Mouse (Mus musculus) forebrain, embryonic 16.5 days (tissue): ENCODE results near the gene Glod4. TPM values are rescaled to one million over a fixed set of nuclear protein-coding genes. Genes with fewer than 3 reads are reported as not detected.

Experiments
- ATAC-seq: fragments of 200-750 bp; cut with Nextera tagmentation; 2 replicates; pipeline ENCODE4 v1.8.0; 2017; ENCODE audit warnings: mild to moderate bottlenecking, moderate library complexity
- H3K27ac ChIP-seq: fragments of 300-500 bp; sonication (generic); 2 replicates; pipeline ENCODE4 v1.5.1; 2014; ENCODE audit warnings: low read length, control low read depth
- H3K27me3 ChIP-seq: fragments of 300-500 bp; sonication (generic); replicated peaks from 2 replicates; pipeline ENCODE4 v1.6.1; 2014; ENCODE audit warnings: low read length; ENCODE audit not compliant: control insufficient read depth, insufficient read depth
- H3K36me3 ChIP-seq: fragments of 300-500 bp; sonication (generic); 2 replicates; pipeline ENCODE4 v1.6.1; 2014; ENCODE audit not compliant: control insufficient read depth, insufficient read depth
- H3K4me1 ChIP-seq: fragments of 300-500 bp; sonication (generic); replicated peaks from 2 replicates; pipeline ENCODE4 v1.6.1; 2014; ENCODE audit warnings: low read length; ENCODE audit not compliant: control insufficient read depth, insufficient read depth
- H3K4me2 ChIP-seq: fragments of 300-500 bp; sonication (generic); 2 replicates; pipeline ENCODE4 v1.6.1; 2014; ENCODE audit warnings: mild to moderate bottlenecking, low read length, control low read depth
- H3K4me3 ChIP-seq: fragments of 300-500 bp; sonication (generic); replicated peaks from 2 replicates; pipeline ENCODE4 v1.5.1; 2014; ENCODE audit warnings: mild to moderate bottlenecking, low read length, control low read depth
- H3K9ac ChIP-seq: fragments of 300-500 bp; sonication (generic); replicated peaks from 2 replicates; pipeline ENCODE4 v1.6.1; 2014; ENCODE audit warnings: low read depth, low read length, control low read depth
- H3K9me3 ChIP-seq: fragments of 300-500 bp; sonication (generic); 2 replicates; pipeline ENCODE4 v1.6.1; 2016; ENCODE audit warnings: low read length; ENCODE audit not compliant: control insufficient read depth
- WGBS: fragments of 180-500 bp; shearing (Covaris S2); extraction: QIAGEN DNeasy Blood & Tissue Kit; methylation state at CpG from one replicate; pipeline ENCODE4 v1.1.7; 2014; 5-methylcytosine and 5-hydroxymethylcytosine counted together
- polyA plus RNA-seq: library from polyadenylated mRNA; unstranded; fragments of >200 nt; fragmentation: Nextera tagmentation; extraction: Ambion mirVana; gene quantifications from 2 replicates; pipeline ENCODE4 v1.2.1, GENCODE M21; 2015

The Glod4 gene
- polyA plus RNA-seq, 1 experiment from 2014 or later = 127 TPM

DNA sequence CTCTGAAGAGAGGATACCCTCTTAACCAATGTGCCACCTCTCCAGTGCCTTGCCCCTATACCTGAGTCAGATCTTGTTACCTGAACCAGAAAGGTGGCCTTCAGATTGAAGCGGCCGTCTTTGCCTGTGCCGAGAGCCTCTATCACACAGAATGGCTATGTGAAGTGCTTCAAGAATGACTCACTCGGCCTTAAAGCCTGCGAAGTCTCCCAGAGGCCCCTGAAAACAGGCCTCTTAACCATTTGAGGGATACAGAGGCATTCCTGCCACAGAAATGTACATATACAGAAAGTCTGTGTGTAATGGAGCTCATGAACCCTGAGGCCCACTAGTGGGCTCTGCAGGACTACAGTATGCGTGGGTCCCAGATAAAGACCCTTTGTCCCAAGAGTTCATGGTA is 40.3 kb upstream of the Glod4 start:
- 94% methylated on average over 6 of the region's 6 CpGs for WGBS
- no peak for ATAC-seq
- Histone ChIP-seq H3K9ac (no peak overlapping the region), H3K4me1 (peaks cover 26% of the 10 kb centered on the region), H3K9me3 (no peaks in the 10 kb centered on the region), H3K4me3 (no peak overlapping the region), H3K36me3 (no peaks in the 10 kb centered on the region), H3K27me3 (no peaks in the 10 kb centered on the region), H3K4me2 (no peak overlapping the region), H3K27ac (no peak overlapping the region)

DNA sequence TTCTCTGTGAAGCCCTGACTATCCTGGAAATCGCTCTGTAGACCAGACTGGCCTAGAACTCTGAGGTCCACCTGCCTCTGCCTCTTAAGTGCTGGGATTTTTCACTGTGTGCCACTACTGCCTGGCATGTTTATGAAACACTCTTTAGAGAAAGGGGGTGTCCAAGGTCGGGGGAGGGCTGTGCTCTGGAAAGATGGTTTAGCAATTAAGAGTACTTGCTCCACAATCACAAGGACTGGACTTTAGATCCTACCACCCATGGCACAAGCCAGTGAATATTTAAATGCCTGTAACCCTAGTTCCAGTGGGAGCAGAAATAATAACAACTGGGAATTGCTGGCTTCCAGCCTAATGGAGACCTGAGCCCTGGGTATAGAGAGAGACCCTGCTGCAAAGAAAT is 36.4 kb upstream of the Glod4 start:
- Histone ChIP-seq H3K27ac (no peak overlapping the region), H3K9me3 (no peaks in the 10 kb centered on the region), H3K4me2 (no peak overlapping the region), H3K36me3 (no peaks in the 10 kb centered on the region), H3K4me3 (no peak overlapping the region), H3K9ac (no peak overlapping the region), H3K4me1 (peaks cover 11% of the 10 kb centered on the region), H3K27me3 (no peaks in the 10 kb centered on the region)
- no peak for ATAC-seq
- 65% methylated on average over 2 of the region's 2 CpGs for WGBS

- WGBS = 31% methylated on average over 14 of the region's 14 CpGs
- Histone ChIP-seq H3K4me3 (no peak overlapping the region), H3K27me3 (no peaks in the 10 kb centered on the region), H3K27ac (peak overlapping the region; percentile 26; the same call in 1 of the 2 replicates), H3K9me3 (no peaks in the 10 kb centered on the region), H3K36me3 (no peaks in the 10 kb centered on the region), H3K4me1 (peaks cover 11% of the 10 kb centered on the region), H3K4me2 (no peak overlapping the region), H3K9ac (no peak overlapping the region)
- ATAC-seq = peak; percentile 55
Measured at GRCm38 (mm10) chr11:76278960-76279852, 35.7 kb upstream of the Glod4 start.

GRCm38 (mm10) chr11:76272440-76272839 is 28.9 kb upstream of the Glod4 start:
- peaks cover 11% of the 10 kb centered on the region; the same call in 1 of the 2 replicates for H3K4me1 ChIP-seq
- H3K9me3 ChIP-seq = no peaks in the 10 kb centered on the region
- no peak overlapping the region for H3K9ac ChIP-seq
- no peak for ATAC-seq
- H3K4me3 ChIP-seq = no peak overlapping the region
- no peaks in the 10 kb centered on the region for H3K27me3 ChIP-seq
- no peak overlapping the region for H3K27ac ChIP-seq
- no peaks in the 10 kb centered on the region for H3K36me3 ChIP-seq
- 69% methylated on average over 4 of the region's 4 CpGs for WGBS
- H3K4me2 ChIP-seq = no peak overlapping the region

DNA sequence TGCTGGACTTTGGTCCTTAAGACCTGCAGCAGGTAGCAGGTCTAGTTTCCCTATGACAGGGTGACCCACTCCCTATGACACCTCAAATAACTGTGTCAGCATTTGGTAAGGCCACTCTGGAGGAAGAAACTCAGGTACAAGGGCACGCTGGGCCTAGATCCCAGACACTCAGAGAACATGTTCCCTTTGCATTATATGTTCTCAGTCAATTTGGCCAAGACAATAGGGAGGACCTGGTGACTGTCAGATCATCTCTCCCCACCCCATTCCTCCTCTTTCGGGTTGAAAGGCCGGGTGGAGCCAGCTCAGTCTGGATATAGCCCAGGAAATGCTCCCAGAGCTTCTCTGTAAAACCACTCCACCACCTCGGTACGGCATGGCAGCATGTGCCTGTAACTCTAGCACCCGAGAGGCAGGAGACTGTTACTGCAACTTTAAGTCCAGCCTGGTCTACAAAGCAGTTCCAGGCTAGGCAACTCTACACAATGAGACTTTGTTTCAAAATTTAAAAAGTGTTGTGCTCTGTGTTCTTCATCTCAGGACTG is 25.1 kb upstream of the Glod4 start:
- Histone ChIP-seq H3K4me2 (no peak overlapping the region), H3K4me1 (peaks cover 11% of the 10 kb centered on the region), H3K27ac (peak overlapping the region; percentile 29; the same call in 1 of the 2 replicates), H3K27me3 (no peaks in the 10 kb centered on the region), H3K4me3 (no peak overlapping the region), H3K9me3 (no peaks in the 10 kb centered on the region), H3K9ac (no peak overlapping the region), H3K36me3 (no peaks in the 10 kb centered on the region)
- whole genome bisulfite sequencing = 36% methylated on average over 6 of the region's 6 CpGs
- ATAC-seq = no peak

DNA sequence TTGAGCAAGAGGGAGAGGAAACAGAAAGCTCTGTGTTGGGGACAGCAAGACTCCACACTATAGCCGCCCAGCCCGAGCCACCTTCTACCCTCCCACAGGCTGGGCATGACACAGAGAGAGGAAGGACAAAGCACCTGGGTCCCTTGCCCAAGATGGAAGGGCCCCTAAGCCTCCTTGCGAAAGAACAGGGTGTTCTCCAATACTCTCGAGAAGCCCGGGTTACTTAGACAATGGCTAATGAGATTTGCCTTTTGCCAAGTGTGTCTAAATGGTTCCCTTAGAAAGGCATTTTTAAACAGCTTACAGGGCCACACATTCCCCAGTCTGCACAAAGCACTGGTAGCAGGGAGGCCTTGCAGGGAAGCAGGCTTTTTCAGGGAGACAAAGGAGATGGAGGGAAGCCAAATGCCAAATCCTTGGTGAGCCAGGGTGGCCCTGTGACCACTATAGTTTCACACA is 24.5 kb upstream of the Glod4 start:
- H3K4me2 ChIP-seq = no peak overlapping the region
- H3K4me3 ChIP-seq = no peak overlapping the region
- ATAC-seq = peak; percentile 80; the same call in 1 of the 2 replicates
- peaks cover 15% of the 10 kb centered on the region for H3K4me1 ChIP-seq
- H3K9me3 ChIP-seq = no peaks in the 10 kb centered on the region
- no peaks in the 10 kb centered on the region for H3K36me3 ChIP-seq
- no peak overlapping the region for H3K9ac ChIP-seq
- H3K27me3 ChIP-seq = no peaks in the 10 kb centered on the region
- peak overlapping the region; percentile 29; the same call in 1 of the 2 replicates for H3K27ac ChIP-seq
- 8% methylated on average over 5 of the region's 5 CpGs for WGBS

DNA sequence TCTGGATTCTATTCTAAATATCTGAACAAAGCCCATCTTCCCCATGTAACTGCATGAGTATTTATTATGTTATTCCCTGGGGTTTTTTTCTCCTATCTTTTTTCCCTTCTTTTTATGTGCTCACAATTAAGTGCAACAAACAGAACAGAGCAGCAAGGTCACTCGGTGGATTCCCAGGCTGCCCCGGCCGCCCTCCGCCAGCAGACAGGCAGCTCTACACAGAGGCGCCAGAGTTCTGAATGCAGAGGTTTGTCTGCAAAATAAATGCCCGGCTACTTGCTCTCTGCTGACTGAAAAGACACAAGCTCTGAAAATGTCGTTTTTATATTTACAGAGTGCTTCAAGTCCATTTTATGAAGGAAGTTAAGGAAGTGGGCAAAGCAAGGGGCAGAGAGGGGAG is 24.0 kb upstream of the Glod4 start:
- no peaks in the 10 kb centered on the region for H3K27me3 ChIP-seq
- no peak overlapping the region for H3K9ac ChIP-seq
- H3K36me3 ChIP-seq = no peaks in the 10 kb centered on the region
- H3K9me3 ChIP-seq = no peaks in the 10 kb centered on the region
- ATAC-seq = peak; percentile 54; the same call in 1 of the 2 replicates
- WGBS = 24% methylated on average over 7 of the region's 7 CpGs
- no peak overlapping the region for H3K4me3 ChIP-seq
- H3K27ac ChIP-seq = peak overlapping the region; percentile 4; the same call in 1 of the 2 replicates
- peaks cover 20% of the 10 kb centered on the region for H3K4me1 ChIP-seq
- H3K4me2 ChIP-seq = no peak overlapping the region

- ATAC-seq = 0 out of 2 replicates have a peak, but pooled peaks have one; percentile 20
- H3K27ac ChIP-seq = no peak overlapping the region
- peak overlapping the region; percentile 35; the same call in 1 of the 2 replicates for H3K9ac ChIP-seq
- peaks cover 25% of the 10 kb centered on the region for H3K4me1 ChIP-seq
- H3K27me3 ChIP-seq = no peaks in the 10 kb centered on the region
- no peak overlapping the region for H3K4me2 ChIP-seq
- H3K36me3 ChIP-seq = no peaks in the 10 kb centered on the region
- no peak overlapping the region for H3K4me3 ChIP-seq
- H3K9me3 ChIP-seq = no peaks in the 10 kb centered on the region
- 10% methylated on average over 19 of the region's 19 CpGs for WGBS
Measured at GRCm38 (mm10) chr11:76262611-76263351, 19.3 kb upstream of the Glod4 start.

- no peak overlapping the region for H3K4me2 ChIP-seq
- 70% methylated on average over 12 of the region's 12 CpGs for WGBS
- no peak overlapping the region for H3K27ac ChIP-seq
- no peak overlapping the region for H3K9ac ChIP-seq
- ATAC-seq = no peak
- peaks cover 21% of the 10 kb centered on the region for H3K4me1 ChIP-seq
- no peaks in the 10 kb centered on the region for H3K9me3 ChIP-seq
- H3K36me3 ChIP-seq = no peaks in the 10 kb centered on the region
- H3K27me3 ChIP-seq = no peaks in the 10 kb centered on the region
- H3K4me3 ChIP-seq = no peak overlapping the region
Measured at GRCm38 (mm10) chr11:76261224-76261623, 17.7 kb upstream of the Glod4 start.
